Mouse (Mus musculus) megakaryocyte-erythroid progenitor cell, adult 5-6 weeks (primary cell): ENCODE measurements at regions not wholly inside any gene's neighbourhood (a gene's known extent, or its start where the extent isn't known, plus 50 kb on each side); places are given as distances from the start of the nearest gene placed in this dataset.

Experiments used
- ATAC-seq: replicated peaks from 2 replicates; pipeline ENCODE4 v1.8.0; 2016; ENCODE audit warnings: mild to moderate bottlenecking, inconsistent platforms; ENCODE audit not compliant: severe bottlenecking, poor library complexity, low FRiP score, low TSS enrichment

GRCm38 (mm10) chr2:101165942-101166341 is 458.6 kb upstream of the Rag2 start:
- ATAC-seq, result no peak

- no peak for ATAC-seq
These were observed 451.7 kb upstream of the Rag2 start for GRCm38 (mm10) chr2:101172806-101173205.

- ATAC-seq, result no peak
These were observed 449.4 kb upstream of the Rag2 start for GRCm38 (mm10) chr2:101175124-101175523.

GRCm38 (mm10) chr2:101206637-101207036 is 417.9 kb upstream of the Rag2 start:
- ATAC-seq, result no peak

GRCm38 (mm10) chr2:101209136-101209535 is 415.4 kb upstream of the Rag2 start:
- ATAC-seq, result no peak

GRCm38 (mm10) chr2:101220759-101221158 is 403.8 kb upstream of the Rag2 start:
- ATAC-seq, result no peak

- no peak for ATAC-seq
These were observed 381.5 kb upstream of the Rag2 start for GRCm38 (mm10) chr2:101242983-101243382.

- ATAC-seq, result no peak
These were observed 377.4 kb upstream of the Rag2 start for GRCm38 (mm10) chr2:101247133-101247532.

- no peak for ATAC-seq
These were observed 372.3 kb upstream of the Rag2 start for GRCm38 (mm10) chr2:101252228-101252627.

- no peak for ATAC-seq
These were observed 368.1 kb upstream of the Rag2 start for GRCm38 (mm10) chr2:101256464-101256863.

GRCm38 (mm10) chr2:101263934-101264333 is 360.6 kb upstream of the Rag2 start:
- ATAC-seq, result no peak

GRCm38 (mm10) chr2:101266685-101267374 is 357.7 kb upstream of the Rag2 start:
- no peak for ATAC-seq

GRCm38 (mm10) chr2:101274045-101274664 is 350.4 kb upstream of the Rag2 start:
- no peak for ATAC-seq

- ATAC-seq, result no peak
These were observed 339.6 kb upstream of the Rag2 start for GRCm38 (mm10) chr2:101284886-101285285.

- ATAC-seq, result no peak
These were observed 336.4 kb upstream of the Rag2 start for GRCm38 (mm10) chr2:101288119-101288518.

- ATAC-seq, result no peak
These were observed 335.4 kb upstream of the Rag2 start for GRCm38 (mm10) chr2:101289168-101289567.

GRCm38 (mm10) chr2:101290738-101291137 is 333.8 kb upstream of the Rag2 start:
- ATAC-seq, result no peak

- ATAC-seq, result no peak
These were observed 328.7 kb upstream of the Rag2 start for GRCm38 (mm10) chr2:101295678-101296368.

GRCm38 (mm10) chr2:101296369-101296682 is 328.2 kb upstream of the Rag2 start:
- ATAC-seq, result no peak

GRCm38 (mm10) chr2:101296778-101297177 is 327.7 kb upstream of the Rag2 start:
- no peak for ATAC-seq

GRCm38 (mm10) chr2:101299126-101299525 is 325.4 kb upstream of the Rag2 start:
- no peak for ATAC-seq
